Mouse (Mus musculus) embryo, embryonic 10 days (tissue): ENCODE results near the gene Gorasp2.

Experiments
- DNase-seq: peaks from one replicate; pipeline ENCODE4 v3.0.0-alpha.2; 2015; ENCODE audit warnings: low spot score

Gene Gorasp2

GRCm38 (mm10) chr2:70660887-70661714 lies at the start of gene Gorasp2:
TSS of gene Gorasp2 (plus strand) at chr2:70661576.
- DNase-seq: peak; percentile 97

GRCm38 (mm10) chr2:70614745-70615351 lies 46.5 kb upstream of the Gorasp2 start:
- no peak for DNase-seq

- DNase-seq: no peak
These were observed 45.3 kb upstream of the Gorasp2 start for GRCm38 (mm10) chr2:70616076-70616475.

GRCm38 (mm10) chr2:70616617-70617016 lies 44.8 kb upstream of the Gorasp2 start:
- no peak for DNase-seq

- DNase-seq: no peak
These were observed 42.0 kb upstream of the Gorasp2 start for GRCm38 (mm10) chr2:70619232-70619835.

GRCm38 (mm10) chr2:70620225-70620624 lies 41.2 kb upstream of the Gorasp2 start:
- peak; percentile 73 for DNase-seq

GRCm38 (mm10) chr2:70622244-70622643 lies 39.1 kb upstream of the Gorasp2 start:
- no peak for DNase-seq

GRCm38 (mm10) chr2:70625761-70626160 lies 35.6 kb upstream of the Gorasp2 start:
- no peak for DNase-seq

- DNase-seq: no peak
These were observed 33.0 kb upstream of the Gorasp2 start for GRCm38 (mm10) chr2:70628397-70628796.

GRCm38 (mm10) chr2:70629339-70629761 lies 32.0 kb upstream of the Gorasp2 start:
- peak; percentile 63 for DNase-seq

GRCm38 (mm10) chr2:70629921-70630320 lies 31.5 kb upstream of the Gorasp2 start:
- DNase-seq: no peak

GRCm38 (mm10) chr2:70631321-70631720 lies 30.1 kb upstream of the Gorasp2 start:
- DNase-seq: no peak

GRCm38 (mm10) chr2:70632412-70632811 lies 29.0 kb upstream of the Gorasp2 start:
- DNase-seq: no peak

- DNase-seq: no peak
These were observed 27.2 kb upstream of the Gorasp2 start for GRCm38 (mm10) chr2:70634028-70634690.

GRCm38 (mm10) chr2:70640968-70641367 lies 20.4 kb upstream of the Gorasp2 start:
- no peak for DNase-seq

- peak; percentile 32 for DNase-seq
These were observed 18.3 kb upstream of the Gorasp2 start for GRCm38 (mm10) chr2:70642971-70643565.

GRCm38 (mm10) chr2:70645266-70645780 lies 16.1 kb upstream of the Gorasp2 start:
- DNase-seq: no peak

- DNase-seq: peak; percentile 13
These were observed 13.7 kb upstream of the Gorasp2 start for GRCm38 (mm10) chr2:70647681-70648080.

- no peak for DNase-seq
These were observed 13.1 kb upstream of the Gorasp2 start for GRCm38 (mm10) chr2:70648271-70648670.

GRCm38 (mm10) chr2:70649471-70649870 lies 11.9 kb upstream of the Gorasp2 start:
- no peak for DNase-seq

- DNase-seq: no peak
These were observed 9.6 kb upstream of the Gorasp2 start for GRCm38 (mm10) chr2:70651820-70652219.

GRCm38 (mm10) chr2:70657083-70657482 lies 4.3 kb upstream of the Gorasp2 start:
- DNase-seq: no peak
